Mouse (Mus musculus): Measurements from ENCODE around the gene Adam23. TPM values are rescaled to one million over a fixed set of nuclear protein-coding genes. Genes with fewer than 3 reads are reported as not detected.

Gene Adam23
- polyA plus RNA-seq, 1 experiment from 2014 or later: 8.9 TPM

DNA sequence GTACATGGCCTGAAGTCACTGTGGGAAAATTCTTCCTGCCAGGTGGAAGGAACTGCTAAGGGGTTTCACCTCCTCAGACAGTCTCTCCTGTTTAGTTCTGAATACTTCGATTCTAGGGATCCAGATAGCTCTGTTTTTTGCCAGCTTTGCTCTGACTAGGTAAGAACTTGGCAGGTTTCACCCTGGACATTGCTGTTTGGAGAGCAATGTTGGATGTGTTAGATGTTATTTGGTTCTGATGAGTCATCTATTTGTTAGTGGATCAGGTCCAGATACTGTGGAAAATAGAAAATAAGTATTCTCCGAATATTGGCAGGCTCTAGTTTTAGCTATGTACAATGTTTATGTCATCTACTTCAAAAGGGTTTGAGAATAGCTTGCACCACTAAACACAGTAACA, 41.0 kb downstream of the Adam23 start:
- H3K9me3 ChIP-seq (replicated peaks): no peaks in the 10 kb centered on the region
- H3K27me3 ChIP-seq: no peaks in the 10 kb centered on the region
- no peaks in the 10 kb centered on the region for H3K4me1 ChIP-seq
- ATAC-seq: no peak
- H3K36me3 ChIP-seq (ENCODE audit: poor library complexity, severe bottlenecking): 0 out of 2 replicates have a peak, but pooled peaks cover 4% of the 10 kb centered on the region
- no peak overlapping the region for H3K4me3 ChIP-seq
- H3K9ac ChIP-seq: no peak overlapping the region
- no peak overlapping the region for H3K4me2 ChIP-seq
- 91% methylated on average over 2 of the region's 2 CpGs for WGBS
- H3K27ac ChIP-seq: no peak overlapping the region

DNA sequence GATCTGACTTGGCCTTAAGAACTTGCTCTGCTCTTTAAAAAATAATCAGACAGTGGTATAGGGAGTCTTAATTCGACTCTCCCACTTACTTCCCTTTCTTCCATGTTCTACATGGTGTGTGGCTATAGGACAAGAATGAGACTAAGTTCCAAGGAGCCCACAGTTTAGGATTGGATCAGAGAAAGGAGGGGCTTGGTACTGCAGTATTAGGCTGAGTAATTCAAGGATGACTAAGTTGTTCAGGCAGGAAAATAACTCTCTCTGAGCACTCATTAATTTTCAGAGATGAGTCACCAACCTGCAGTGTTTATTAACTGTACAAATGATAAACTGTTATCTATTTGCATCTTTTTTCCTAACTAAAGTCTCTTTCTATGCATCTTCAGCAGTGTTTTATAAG, 45.3 kb downstream of the Adam23 start:
- Histone ChIP-seq H3K27ac (no peak overlapping the region), H3K36me3 (ENCODE audit: poor library complexity, severe bottlenecking) (no peaks in the 10 kb centered on the region), H3K4me2 (no peak overlapping the region), H3K9me3 (replicated peaks) (no peaks in the 10 kb centered on the region), H3K27me3 (no peaks in the 10 kb centered on the region), H3K9ac (no peak overlapping the region), H3K4me3 (no peak overlapping the region), H3K4me1 (no peaks in the 10 kb centered on the region)
- 63% methylated on average over 1 of the region's 1 CpGs for WGBS
- ATAC-seq: no peak

DNA sequence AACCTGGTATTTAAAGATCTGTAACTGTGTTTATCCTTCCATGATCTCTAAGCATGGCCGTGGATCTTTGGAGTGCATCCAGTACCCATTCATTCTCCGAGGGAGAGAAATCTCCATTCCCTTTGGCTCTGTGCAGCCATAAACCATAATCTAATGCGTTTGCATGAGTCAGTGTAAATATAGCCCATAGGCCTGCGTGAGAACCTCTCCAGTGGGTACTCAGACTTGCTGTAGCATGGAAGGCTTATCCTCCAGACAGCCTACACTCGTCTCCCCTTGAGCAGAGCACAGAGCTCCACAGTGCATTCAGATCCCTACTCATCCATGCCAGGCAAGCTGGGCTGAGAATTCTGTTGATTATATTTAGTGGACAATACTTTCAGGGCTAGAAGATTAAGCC, 47.6 kb downstream of the Adam23 start:
- no peak for ATAC-seq
- Histone ChIP-seq H3K36me3 (ENCODE audit: poor library complexity, severe bottlenecking) (no peaks in the 10 kb centered on the region), H3K4me3 (no peak overlapping the region), H3K4me2 (no peak overlapping the region), H3K27ac (no peak overlapping the region), H3K9me3 (replicated peaks) (no peaks in the 10 kb centered on the region), H3K4me1 (no peaks in the 10 kb centered on the region), H3K9ac (no peak overlapping the region), H3K27me3 (no peaks in the 10 kb centered on the region)
- WGBS: 90% methylated on average over 5 of the region's 5 CpGs

DNA sequence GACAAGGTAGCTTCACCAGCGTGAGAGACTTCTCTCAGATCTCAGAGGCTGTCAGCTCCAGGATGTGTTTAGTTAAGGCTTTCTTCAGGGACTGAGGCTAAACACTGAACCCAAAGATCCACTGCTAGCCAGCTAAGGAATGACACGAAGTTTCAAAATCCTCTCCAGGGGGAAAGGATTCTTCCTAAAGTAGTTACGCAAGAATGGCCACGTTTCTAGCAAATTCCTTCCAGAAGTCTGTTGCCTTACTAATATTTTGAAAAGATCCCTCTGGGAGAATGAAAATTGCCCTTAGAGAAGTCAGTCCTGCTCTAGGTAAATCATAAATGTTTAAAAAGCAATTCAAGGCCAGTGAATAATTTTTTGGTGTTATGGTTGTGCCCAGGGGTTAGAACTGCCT, 61.7 kb downstream of the Adam23 start:
- no peak overlapping the region for H3K4me3 ChIP-seq
- ATAC-seq: no peak
- no peaks in the 10 kb centered on the region for H3K4me1 ChIP-seq
- H3K9me3 ChIP-seq (replicated peaks): no peaks in the 10 kb centered on the region
- no peak overlapping the region for H3K27ac ChIP-seq
- no peak overlapping the region for H3K9ac ChIP-seq
- no peaks in the 10 kb centered on the region for H3K36me3 ChIP-seq (ENCODE audit: poor library complexity, severe bottlenecking)
- no peak overlapping the region for H3K4me2 ChIP-seq
- no peaks in the 10 kb centered on the region for H3K27me3 ChIP-seq
- WGBS: 89% methylated on average over 4 of the region's 4 CpGs

DNA sequence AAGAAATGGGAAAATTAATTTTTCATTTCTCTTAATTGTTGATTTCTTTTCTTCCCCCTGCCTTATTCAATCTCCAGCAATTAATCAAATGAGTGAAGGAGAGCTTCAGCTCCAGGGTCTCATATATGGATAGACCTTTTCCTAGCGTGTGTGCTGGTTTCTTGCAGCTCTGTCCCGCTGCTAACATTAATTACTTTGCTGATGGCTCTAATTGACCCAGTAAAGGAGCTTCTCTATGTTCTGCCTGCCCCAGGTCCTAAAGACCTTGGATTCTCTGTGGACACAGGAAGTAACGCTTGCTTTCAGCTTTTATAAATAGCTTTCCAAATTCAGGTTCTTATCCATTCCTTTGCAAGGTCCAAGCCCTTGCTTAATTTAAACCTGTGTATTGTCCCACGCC, 63.1 kb downstream of the Adam23 start:
- ATAC-seq: no peak
- no peaks in the 10 kb centered on the region for H3K9me3 ChIP-seq (replicated peaks)

DNA sequence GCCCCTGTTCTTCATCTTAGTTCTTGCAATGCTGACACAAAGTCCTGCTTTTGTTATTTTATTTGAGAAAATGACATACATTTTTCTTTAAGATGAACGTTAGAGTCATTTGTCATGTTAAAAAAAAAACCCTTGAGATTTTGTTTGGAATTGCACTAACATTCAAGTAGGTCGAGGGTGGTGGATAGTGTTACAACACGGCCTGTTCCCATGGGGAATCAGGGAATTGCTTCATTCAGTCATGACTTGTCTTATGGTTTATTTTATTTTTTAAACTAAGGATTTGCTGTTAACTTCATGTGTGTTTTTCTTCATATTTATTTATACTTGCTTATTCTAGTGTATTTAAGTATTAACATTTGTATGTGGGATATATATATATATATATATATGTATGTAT, 65.7 kb downstream of the Adam23 start:
- no peaks in the 10 kb centered on the region for H3K9me3 ChIP-seq (replicated peaks)
- WGBS: 81% methylated on average over 3 of the region's 3 CpGs

More for the DNA sequence above, 63.1 kb downstream of the Adam23 start:
- Histone ChIP-seq H3K4me2 (no peak overlapping the region), H3K4me3 (no peak overlapping the region), H3K27me3 (no peaks in the 10 kb centered on the region), H3K27ac (no peak overlapping the region), H3K9ac (no peak overlapping the region), H3K4me1 (no peaks in the 10 kb centered on the region), H3K36me3 (ENCODE audit: poor library complexity, severe bottlenecking) (no peaks in the 10 kb centered on the region)
- 51% methylated on average over 4 of the region's 4 CpGs for WGBS

DNA sequence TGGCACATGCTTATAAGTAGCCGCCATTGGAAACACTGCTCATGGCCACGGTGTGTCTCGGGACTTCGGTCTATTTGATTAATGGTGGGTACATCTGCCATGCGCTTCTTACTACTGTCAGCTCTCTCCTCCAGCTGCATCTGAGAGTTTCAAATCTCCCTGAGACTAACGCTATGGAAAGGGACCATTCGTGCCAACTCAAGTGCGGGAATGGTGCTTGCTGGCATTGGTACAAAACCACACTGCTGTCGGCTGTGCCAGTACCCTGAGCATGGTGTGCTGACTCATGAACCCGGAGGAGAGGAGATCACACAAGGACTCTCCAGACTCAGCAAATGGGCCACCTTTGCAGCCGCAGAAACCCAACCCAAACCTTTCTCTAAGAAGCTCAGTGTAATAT, 72.1 kb downstream of the Adam23 start:
- no peak overlapping the region for H3K9ac ChIP-seq
- H3K27ac ChIP-seq: no peak overlapping the region
- H3K4me1 ChIP-seq: no peaks in the 10 kb centered on the region
- H3K27me3 ChIP-seq: no peaks in the 10 kb centered on the region
- ATAC-seq: no peak
- 84% methylated on average over 11 of the region's 11 CpGs for WGBS
- peaks cover 7% of the 10 kb centered on the region; the same call in 1 of the 2 replicates for H3K36me3 ChIP-seq (ENCODE audit: poor library complexity, severe bottlenecking)
- H3K4me2 ChIP-seq: no peak overlapping the region
- no peak overlapping the region for H3K4me3 ChIP-seq
- no peaks in the 10 kb centered on the region for H3K9me3 ChIP-seq (replicated peaks)

More for the DNA sequence above, 65.7 kb downstream of the Adam23 start:
- Histone ChIP-seq H3K4me3 (no peak overlapping the region), H3K36me3 (ENCODE audit: poor library complexity, severe bottlenecking) (peaks cover 7% of the 10 kb centered on the region; the same call in 1 of the 2 replicates), H3K27ac (no peak overlapping the region), H3K9ac (no peak overlapping the region), H3K27me3 (no peaks in the 10 kb centered on the region), H3K4me2 (no peak overlapping the region), H3K4me1 (no peaks in the 10 kb centered on the region)
- no peak for ATAC-seq

DNA sequence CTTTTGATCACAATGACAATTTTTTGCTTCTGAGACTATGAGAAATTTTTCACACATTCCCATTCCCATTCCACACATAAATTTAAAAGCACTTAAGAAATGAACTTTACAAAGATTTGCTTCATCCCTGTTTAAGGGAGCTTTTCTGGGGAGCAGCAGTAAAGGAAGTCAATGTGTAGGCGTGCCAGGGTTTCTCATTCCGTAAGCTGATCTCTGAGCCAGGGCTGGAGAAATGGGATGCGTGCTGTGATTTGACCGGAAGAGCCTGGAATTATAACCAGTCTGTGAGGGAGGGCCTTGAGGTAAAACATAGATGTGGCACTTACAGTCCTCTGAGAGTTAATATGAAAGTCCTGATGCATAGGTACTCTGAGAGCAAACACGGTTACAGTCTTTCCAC, 73.1 kb downstream of the Adam23 start:
- WGBS: 85% methylated on average over 5 of the region's 5 CpGs
- Histone ChIP-seq H3K27me3 (no peaks in the 10 kb centered on the region), H3K36me3 (ENCODE audit: poor library complexity, severe bottlenecking) (peaks cover 7% of the 10 kb centered on the region; the same call in 1 of the 2 replicates), H3K4me2 (no peak overlapping the region), H3K4me3 (no peak overlapping the region), H3K4me1 (no peaks in the 10 kb centered on the region), H3K9ac (no peak overlapping the region), H3K27ac (no peak overlapping the region), H3K9me3 (replicated peaks) (no peaks in the 10 kb centered on the region)
- ATAC-seq: no peak

DNA sequence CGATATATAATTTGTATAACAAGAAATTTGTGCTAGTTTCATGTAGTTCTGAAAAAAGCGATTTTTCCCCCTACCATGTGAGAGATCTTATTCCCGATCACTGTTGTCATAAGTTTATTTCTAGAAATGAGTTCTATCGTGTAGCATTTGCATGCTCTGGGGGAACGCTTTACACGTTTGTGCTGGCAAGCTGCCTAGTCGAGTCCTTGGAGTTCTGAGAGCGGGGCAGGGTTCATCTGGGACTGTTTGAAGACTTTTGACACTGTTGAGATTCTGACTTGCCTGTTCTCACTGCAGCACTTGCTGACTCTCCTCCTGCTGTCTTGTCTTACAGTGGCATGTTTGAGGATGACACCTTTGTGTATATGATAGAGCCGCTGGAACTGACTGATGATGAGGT, 84.2 kb downstream of the Adam23 start:
- H3K4me1 ChIP-seq: no peaks in the 10 kb centered on the region
- ATAC-seq: no peak
- H3K27me3 ChIP-seq: no peaks in the 10 kb centered on the region
- no peak overlapping the region for H3K4me2 ChIP-seq
- no peak overlapping the region for H3K27ac ChIP-seq
- H3K9ac ChIP-seq: no peak overlapping the region
- no peak overlapping the region for H3K4me3 ChIP-seq
- 86% methylated on average over 9 of the region's 9 CpGs for WGBS
- H3K9me3 ChIP-seq (replicated peaks): no peaks in the 10 kb centered on the region
- H3K36me3 ChIP-seq (ENCODE audit: poor library complexity, severe bottlenecking): no peaks in the 10 kb centered on the region

DNA sequence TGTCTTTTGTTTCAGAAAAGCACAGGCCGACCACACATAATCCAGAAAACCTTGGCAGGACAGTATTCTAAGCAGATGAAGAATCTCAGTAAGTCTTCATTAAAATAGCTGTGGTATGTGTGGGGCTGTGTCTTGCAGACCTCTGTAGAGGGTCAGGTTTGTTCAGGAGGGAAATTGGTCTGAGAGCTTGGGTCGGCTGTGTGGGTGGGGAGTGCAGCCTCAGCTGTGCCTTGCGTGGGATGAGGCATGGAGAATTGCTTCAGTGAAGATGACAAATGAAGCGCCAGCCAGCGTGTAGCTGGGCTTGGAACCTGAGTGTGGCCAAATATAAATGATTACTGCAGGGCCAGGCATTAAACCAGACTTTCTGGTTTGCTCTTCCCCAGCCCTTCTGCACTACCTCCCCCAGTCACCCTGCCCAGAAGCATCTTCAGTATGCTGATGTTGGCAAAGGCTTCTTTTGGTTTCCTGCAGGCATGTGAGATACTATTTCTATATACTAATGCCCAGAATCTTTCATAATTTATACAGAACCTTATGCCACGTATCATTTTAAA, 88.7 kb downstream of the Adam23 start:
- ATAC-seq: no peak
- Histone ChIP-seq H3K4me2 (no peak overlapping the region), H3K4me3 (no peak overlapping the region), H3K4me1 (peaks cover 3% of the 10 kb centered on the region; the same call in 1 of the 2 replicates), H3K27me3 (no peaks in the 10 kb centered on the region), H3K9me3 (replicated peaks) (no peaks in the 10 kb centered on the region), H3K27ac (no peak overlapping the region), H3K9ac (no peak overlapping the region), H3K36me3 (ENCODE audit: poor library complexity, severe bottlenecking) (no peaks in the 10 kb centered on the region)
- WGBS: 80% methylated on average over 6 of the region's 6 CpGs

DNA sequence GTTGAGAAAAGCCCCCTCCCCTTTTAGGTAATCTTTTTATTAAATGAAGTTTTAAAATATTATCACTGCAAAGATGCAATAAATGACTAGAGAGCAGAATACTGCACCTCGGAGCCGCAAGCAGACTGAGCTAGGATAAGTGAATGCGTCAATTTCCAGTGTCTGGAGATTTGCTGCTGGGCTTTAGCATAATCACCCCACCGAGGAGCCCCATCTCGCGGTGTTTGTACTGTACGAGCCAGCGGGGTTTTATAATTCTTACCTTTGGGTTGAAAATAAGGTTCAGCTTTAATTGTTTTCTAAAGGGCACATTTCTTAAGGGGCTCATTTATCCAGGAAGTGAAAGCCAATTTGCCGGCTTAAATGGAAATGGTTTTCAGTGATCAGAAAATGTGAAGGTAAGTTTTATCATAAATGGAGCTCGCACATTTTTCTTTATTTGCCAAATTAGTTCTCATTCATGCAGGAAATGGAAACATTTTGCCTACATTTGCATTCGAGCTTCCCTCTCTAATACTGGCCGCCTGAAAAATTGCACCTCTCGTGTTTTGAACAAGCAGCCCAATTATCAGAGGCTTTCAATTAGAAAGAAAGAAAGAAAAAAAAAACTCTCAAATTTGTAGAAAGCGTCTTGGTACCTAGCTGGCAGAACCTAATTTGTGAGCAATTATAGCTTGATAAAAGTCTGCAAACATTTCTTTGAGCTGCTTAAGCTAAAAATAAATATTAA, 94.4 kb downstream of the Adam23 start:
- no peaks in the 10 kb centered on the region for H3K9me3 ChIP-seq (replicated peaks)
- H3K4me2 ChIP-seq: peak overlapping the region; percentile 45
- no peak overlapping the region for H3K27ac ChIP-seq
- H3K36me3 ChIP-seq (ENCODE audit: poor library complexity, severe bottlenecking): no peaks in the 10 kb centered on the region
- H3K9ac ChIP-seq: no peak overlapping the region
- peak overlapping the region; percentile 7; the same call in 1 of the 2 replicates for H3K4me3 ChIP-seq
- WGBS: 11% methylated on average over 14 of the region's 14 CpGs
- no peaks in the 10 kb centered on the region for H3K27me3 ChIP-seq
- ATAC-seq: peak; percentile 80
- H3K4me1 ChIP-seq: peaks cover 11% of the 10 kb centered on the region; the same call in 1 of the 2 replicates

DNA sequence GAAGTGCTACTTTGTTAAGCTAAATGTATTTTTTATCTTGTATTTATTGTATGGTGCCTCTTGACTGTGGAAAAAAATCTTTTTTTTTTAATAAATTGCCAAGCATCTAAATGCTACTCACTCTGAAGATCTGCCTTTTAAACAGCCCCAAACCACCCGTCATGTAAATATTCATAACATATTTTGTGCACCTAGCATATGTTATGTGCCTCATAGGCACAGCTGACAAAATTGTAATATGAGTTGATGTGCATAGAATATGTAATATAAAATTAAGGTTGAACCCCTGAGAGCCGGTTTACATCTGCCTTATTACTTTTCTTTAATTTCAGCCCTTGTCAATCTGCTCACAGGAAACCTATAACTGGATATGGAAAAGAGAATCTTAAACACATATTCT, 98.4 kb downstream of the Adam23 start:
- no peaks in the 10 kb centered on the region for H3K36me3 ChIP-seq (ENCODE audit: poor library complexity, severe bottlenecking)
- no peak overlapping the region for H3K4me3 ChIP-seq
- WGBS: 87% methylated on average over 2 of the region's 2 CpGs
- H3K9me3 ChIP-seq (replicated peaks): no peaks in the 10 kb centered on the region
- H3K27ac ChIP-seq: no peak overlapping the region
- no peak for ATAC-seq
- H3K4me2 ChIP-seq: no peak overlapping the region
- no peaks in the 10 kb centered on the region for H3K27me3 ChIP-seq
- H3K4me1 ChIP-seq: peaks cover 10% of the 10 kb centered on the region; the same call in 1 of the 2 replicates
- H3K9ac ChIP-seq: no peak overlapping the region

DNA sequence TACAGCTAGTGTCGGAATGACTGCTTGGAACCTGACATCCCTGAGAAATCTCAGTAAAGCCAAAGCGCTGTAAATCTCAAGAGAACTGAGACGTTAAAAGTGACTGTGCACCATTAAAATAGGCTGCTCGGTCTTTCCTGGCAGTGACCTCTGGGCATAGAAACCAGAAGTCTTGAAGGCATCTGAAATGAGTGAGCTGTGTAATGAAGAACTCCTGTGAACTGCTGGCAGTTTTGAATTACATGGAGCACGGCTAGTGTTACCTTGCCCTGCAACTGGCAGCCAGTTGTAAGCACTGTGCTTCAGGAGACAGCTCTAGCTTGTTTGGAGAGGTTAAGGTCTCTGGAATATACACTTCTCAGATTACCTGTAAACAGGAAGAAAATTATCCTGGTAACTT, 107.3 kb downstream of the Adam23 start:
- WGBS: 84% methylated on average over 5 of the region's 5 CpGs
- ATAC-seq: no peak
- Histone ChIP-seq H3K36me3 (ENCODE audit: poor library complexity, severe bottlenecking) (no peaks in the 10 kb centered on the region), H3K9me3 (replicated peaks) (no peaks in the 10 kb centered on the region), H3K4me1 (no peaks in the 10 kb centered on the region), H3K27me3 (no peaks in the 10 kb centered on the region), H3K4me2 (no peak overlapping the region), H3K27ac (no peak overlapping the region), H3K9ac (no peak overlapping the region), H3K4me3 (no peak overlapping the region)
